ENCODE assay signal across 13 mouse cellular contexts in genomic region chr4:101511768-101512521, GRCm38 (mm10). TPM values are rescaled to one million over a fixed set of nuclear protein-coding genes. Genes with fewer than 3 reads are reported as not detected.
"Had no signal": no experiment of that assay in that cellular context is flagged by ENCODE, and none has a peak within 500 bp of the region (broad histone marks: within the 10 kb centered on the region; RNA-seq: fewer than 3 reads in every experiment).

No protein-coding gene starts in this region.

- DNase-seq: kidney, adult 11 months; kidney, adult 9 months; kidney, postnatal 36 days; layer of hippocampus, adult 9-11 months; layer of hippocampus, postnatal 36 days; left cerebral cortex, postnatal 4 days; lung, adult 18-20 months; retina, postnatal 1 day; right cerebral cortex, postnatal 4 days; spleen, adult 18-20 months; thymus, postnatal 36 days had no signal

- ATAC-seq: midbrain, embryonic 13.5 days had no signal

RNA-seq across cellular contexts. Expression of gene Dnajc6, which starts 15.5 kb away (rescaled TPM):
- total RNA-seq: neutrophil, adult 5-6 weeks had no signal
